Mouse (Mus musculus) stomach, embryonic 14.5 days (tissue): ENCODE results near the gene Spon2. TPM values are rescaled to one million over a fixed set of nuclear protein-coding genes. Genes with fewer than 3 reads are reported as not detected.

Experiments
- ATAC-seq: fragments of 200-750 bp; cut with Nextera tagmentation; 2 replicates; pipeline ENCODE4 v1.8.0; 2017; ENCODE audit warnings: low read depth, moderate TSS enrichment; ENCODE audit not compliant: insufficient number of reproducible peaks, insufficient read depth, low FRiP score
- H3K27ac ChIP-seq: fragments of 300-500 bp; sonication (generic); 2 replicates; pipeline ENCODE4 v1.5.1; 2014; ENCODE audit warnings: mild to moderate bottlenecking, low read length, moderate library complexity, mixed read lengths
- H3K27me3 ChIP-seq: fragments of 300-500 bp; sonication (generic); 2 replicates; pipeline ENCODE4 v1.6.1; 2014; ENCODE audit warnings: low read length, control low read depth, mixed read lengths; ENCODE audit not compliant: control insufficient read depth, insufficient read depth
- H3K36me3 ChIP-seq: fragments of 300-500 bp; sonication (generic); 2 replicates; pipeline ENCODE4 v1.6.1; 2014; ENCODE audit warnings: mild to moderate bottlenecking, control low read depth, low read length, moderate library complexity, mixed read lengths; ENCODE audit not compliant: control insufficient read depth, insufficient read depth
- H3K4me1 ChIP-seq: fragments of 300-500 bp; sonication (generic); 2 replicates; pipeline ENCODE4 v1.6.1; 2014; ENCODE audit warnings: low read length, control low read depth, mixed read lengths; ENCODE audit not compliant: control insufficient read depth, insufficient read depth
- H3K4me2 ChIP-seq: fragments of 300-500 bp; sonication (generic); replicated peaks from 2 replicates; pipeline ENCODE4 v1.6.1; 2014; ENCODE audit warnings: low read depth, low read length, control low read depth
- H3K4me3 ChIP-seq: fragments of 300-500 bp; sonication (generic); 2 replicates; pipeline ENCODE4 v1.5.1; 2014; ENCODE audit warnings: low read depth, low read length, control low read depth
- H3K9ac ChIP-seq: fragments of 300-500 bp; sonication (generic); replicated peaks from 2 replicates; pipeline ENCODE4 v1.6.1; 2014; ENCODE audit warnings: low read depth, mild to moderate bottlenecking, control low read depth, low read length, moderate library complexity, mixed read lengths
- H3K9me3 ChIP-seq: fragments of 300-500 bp; sonication (generic); 2 replicates; pipeline ENCODE4 v1.6.1; 2016; ENCODE audit warnings: low read depth, low read length, control low read depth; ENCODE audit not compliant: control insufficient read depth
- WGBS: fragments of 180-500 bp; shearing (Covaris S2); extraction: QIAGEN DNeasy Blood & Tissue Kit; methylation state at CpG from one replicate; pipeline ENCODE4 v1.1.7; 2014; 5-methylcytosine and 5-hydroxymethylcytosine counted together
- polyA plus RNA-seq: library from polyadenylated mRNA; unstranded; fragments of >200 nt; fragmentation: Nextera tagmentation; extraction: Ambion mirVana; gene quantifications from 2 replicates; pipeline ENCODE4 v1.2.1, GENCODE M21; 2014

The Spon2 gene
- polyA plus RNA-seq, 1 experiment from 2014 or later: 23.6 TPM

DNA sequence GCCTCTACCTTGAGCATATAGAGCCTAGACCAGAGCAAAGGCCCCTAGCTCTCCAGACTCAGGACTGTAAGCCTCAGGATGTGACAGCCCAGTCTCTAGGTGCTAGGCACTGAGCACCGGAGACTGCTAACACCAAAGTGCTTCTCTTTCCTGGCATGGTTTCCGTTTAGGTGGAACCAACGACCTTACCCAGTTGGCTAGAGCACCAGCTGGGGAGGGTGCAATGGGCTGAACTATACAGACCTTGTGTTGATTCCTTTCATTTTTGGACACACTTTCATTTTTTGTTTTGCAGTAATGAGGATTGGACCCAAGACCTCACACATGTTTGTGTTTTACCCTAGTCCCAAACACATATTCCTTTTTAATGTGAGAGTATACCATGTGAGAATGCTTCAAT is 7.7 kb downstream of the Spon2 start:
- WGBS: 80% methylated on average over 3 of the region's 3 CpGs
- H3K36me3 ChIP-seq: no peaks in the 10 kb centered on the region
- no peak overlapping the region for H3K4me3 ChIP-seq
- no peak for ATAC-seq
- H3K9me3 ChIP-seq: no peaks in the 10 kb centered on the region
- H3K4me1 ChIP-seq: no peaks in the 10 kb centered on the region
- H3K27ac ChIP-seq: no peak overlapping the region
- no peaks in the 10 kb centered on the region for H3K27me3 ChIP-seq
- H3K4me2 ChIP-seq: no peak overlapping the region
- H3K9ac ChIP-seq: no peak overlapping the region

DNA sequence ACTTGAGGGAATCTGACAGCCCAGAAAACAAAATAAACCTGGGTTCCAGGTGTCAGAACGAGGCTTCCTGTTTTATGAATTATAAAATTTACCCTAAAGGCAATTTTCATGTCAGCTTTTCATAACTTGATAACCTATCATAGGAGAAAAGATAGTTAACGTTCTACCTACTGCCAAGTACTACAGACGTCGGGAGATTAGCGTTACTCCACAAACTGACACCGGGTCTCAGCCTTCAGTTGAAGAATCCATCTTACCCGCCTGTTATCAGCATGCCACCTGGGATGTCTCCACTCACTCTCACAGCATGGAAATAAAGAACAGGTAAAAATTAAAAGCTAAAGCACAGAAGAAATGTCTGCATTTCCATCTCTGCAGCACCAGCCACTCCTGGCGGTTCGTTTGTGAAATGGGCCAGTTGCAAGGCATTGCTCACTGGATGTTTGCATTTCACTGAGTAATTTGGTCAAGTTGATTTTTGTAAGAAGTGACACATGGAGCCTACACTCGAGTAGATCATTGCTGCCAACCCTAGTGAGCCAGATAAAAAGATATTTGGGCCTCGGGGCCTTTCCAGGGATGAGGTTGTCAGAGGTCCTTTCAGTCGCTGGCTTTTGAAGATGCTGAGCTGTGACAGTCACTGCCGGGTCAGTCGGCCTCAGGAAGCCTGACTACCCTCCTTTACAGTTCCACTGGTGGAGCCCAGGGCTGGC is 9.6 kb downstream of the Spon2 start:
- H3K27me3 ChIP-seq: no peaks in the 10 kb centered on the region

DNA sequence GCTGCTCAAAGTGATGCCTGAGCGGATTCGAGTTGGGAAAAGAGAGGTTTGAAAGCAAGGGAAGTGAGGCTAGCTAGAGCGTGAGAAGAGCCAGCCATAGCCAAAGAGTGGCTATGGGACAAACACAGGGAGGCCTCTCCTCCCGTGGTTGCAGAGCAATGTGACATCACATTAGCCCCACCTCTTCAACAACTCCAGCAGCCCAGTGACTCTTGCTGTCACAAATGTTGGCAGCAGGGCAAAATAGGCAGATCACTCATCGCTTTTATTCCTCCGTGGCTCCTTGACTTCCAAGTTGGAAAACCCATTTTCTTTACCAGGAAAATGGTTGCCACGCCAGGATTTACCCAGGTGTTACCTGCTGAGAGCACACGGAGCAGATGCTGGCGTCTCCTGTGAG is 11.1 kb downstream of the Spon2 start:
- Histone ChIP-seq H3K9me3 (no peaks in the 10 kb centered on the region), H3K27me3 (no peaks in the 10 kb centered on the region), H3K4me2 (no peak overlapping the region), H3K9ac (no peak overlapping the region), H3K4me3 (no peak overlapping the region), H3K4me1 (0 out of 2 replicates have a peak, but pooled peaks cover 2% of the 10 kb centered on the region), H3K27ac (no peak overlapping the region), H3K36me3 (no peaks in the 10 kb centered on the region)
- WGBS: 50% methylated on average over 9 of the region's 9 CpGs
- no peak for ATAC-seq

More for the DNA sequence above, 9.6 kb downstream of the Spon2 start:
- Histone ChIP-seq H3K27ac (no peak overlapping the region), H3K9ac (no peak overlapping the region), H3K4me1 (no peaks in the 10 kb centered on the region), H3K4me3 (no peak overlapping the region), H3K9me3 (no peaks in the 10 kb centered on the region), H3K36me3 (no peaks in the 10 kb centered on the region), H3K4me2 (no peak overlapping the region)
- WGBS: 64% methylated on average over 14 of the region's 14 CpGs
- ATAC-seq: no peak

DNA sequence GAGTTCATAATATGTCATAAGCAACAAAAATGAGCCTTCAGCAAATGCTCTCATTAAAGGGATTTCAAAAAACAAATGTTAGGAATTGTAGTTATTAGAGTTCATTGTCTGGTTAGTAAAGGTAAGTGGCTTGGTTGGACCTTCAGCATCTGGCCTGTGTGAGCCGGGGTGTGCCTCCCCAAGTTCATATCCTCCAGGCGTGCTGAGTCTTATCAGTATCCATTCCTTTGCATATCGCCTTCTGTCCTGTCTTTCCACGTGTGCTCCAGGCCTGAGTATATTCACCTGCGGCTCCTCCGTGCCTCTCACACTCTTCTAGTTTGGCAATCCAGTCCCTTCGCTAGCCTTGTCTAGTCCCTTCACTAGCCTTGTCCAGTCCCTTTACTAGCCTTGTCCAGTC is 11.9 kb downstream of the Spon2 start:
- H3K9ac ChIP-seq: no peak overlapping the region
- WGBS: 75% methylated on average over 7 of the region's 7 CpGs

DNA sequence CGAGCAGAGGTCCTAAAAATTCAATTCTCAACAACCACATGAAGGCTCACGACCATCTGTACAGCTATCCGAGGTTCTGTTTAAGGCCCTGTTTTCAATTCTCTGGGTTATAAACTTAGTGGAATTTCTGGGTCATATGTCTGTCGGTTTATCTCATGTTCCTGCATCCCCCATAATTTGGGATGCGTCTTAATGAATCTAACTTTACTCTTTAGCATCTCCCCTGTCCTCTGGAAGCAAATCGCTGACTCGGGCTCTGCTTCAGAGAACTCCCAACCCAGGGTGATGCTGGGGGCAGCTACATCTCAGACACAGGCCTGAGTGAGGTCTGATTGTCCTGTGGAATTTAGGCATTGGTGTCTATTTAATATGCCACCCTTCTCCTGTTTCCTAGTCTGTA is 14.0 kb downstream of the Spon2 start:
- Histone ChIP-seq H3K36me3 (no peaks in the 10 kb centered on the region), H3K4me3 (no peak overlapping the region), H3K4me2 (no peak overlapping the region), H3K4me1 (0 out of 2 replicates have a peak, but pooled peaks cover 4% of the 10 kb centered on the region), H3K27ac (no peak overlapping the region), H3K27me3 (no peaks in the 10 kb centered on the region), H3K9me3 (no peaks in the 10 kb centered on the region), H3K9ac (no peak overlapping the region)
- no peak for ATAC-seq
- WGBS: 73% methylated on average over 7 of the region's 7 CpGs

More for the DNA sequence above, 11.9 kb downstream of the Spon2 start:
- Histone ChIP-seq H3K27ac (no peak overlapping the region), H3K4me1 (0 out of 2 replicates have a peak, but pooled peaks cover 3% of the 10 kb centered on the region), H3K9me3 (no peaks in the 10 kb centered on the region), H3K27me3 (no peaks in the 10 kb centered on the region), H3K4me3 (no peak overlapping the region), H3K36me3 (no peaks in the 10 kb centered on the region), H3K4me2 (no peak overlapping the region)
- no peak for ATAC-seq

DNA sequence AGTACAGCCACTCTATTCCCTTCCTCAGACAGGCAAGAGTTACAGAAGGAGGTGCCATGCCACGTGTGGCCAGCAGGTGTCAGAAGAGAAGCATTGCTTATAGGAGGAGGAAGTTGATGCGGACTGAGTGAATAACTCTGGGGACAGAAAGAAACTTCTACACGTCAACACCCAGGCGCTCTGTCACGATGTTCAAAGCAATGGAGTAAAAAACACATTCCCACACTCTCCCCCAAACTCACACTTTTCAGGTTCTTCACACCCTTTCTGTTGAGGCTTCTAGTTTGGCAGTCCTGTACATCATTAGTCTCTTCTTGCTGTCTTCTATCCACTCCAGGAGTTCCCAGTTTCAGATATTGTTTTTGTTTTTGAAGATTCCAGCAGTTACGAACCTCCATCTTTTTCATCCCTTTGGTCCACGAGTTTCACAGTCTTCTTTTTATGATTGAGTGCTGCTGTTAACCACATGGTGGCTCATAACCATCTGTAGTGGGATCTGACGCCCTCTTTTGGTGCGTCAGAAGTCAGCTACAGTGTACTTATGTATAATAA is 14.5 kb downstream of the Spon2 start:
- 9% methylated on average over 9 of the region's 9 CpGs for WGBS
- Histone ChIP-seq H3K9me3 (no peaks in the 10 kb centered on the region), H3K27me3 (no peaks in the 10 kb centered on the region), H3K4me3 (no peak overlapping the region), H3K27ac (peak overlapping the region; percentile 44; the same call in 1 of the 2 replicates), H3K9ac (no peak overlapping the region), H3K4me1 (0 out of 2 replicates have a peak, but pooled peaks cover 4% of the 10 kb centered on the region), H3K36me3 (no peaks in the 10 kb centered on the region), H3K4me2 (peak overlapping the region; percentile 39)
- peak; percentile 82; the same call in 1 of the 2 replicates for ATAC-seq

DNA sequence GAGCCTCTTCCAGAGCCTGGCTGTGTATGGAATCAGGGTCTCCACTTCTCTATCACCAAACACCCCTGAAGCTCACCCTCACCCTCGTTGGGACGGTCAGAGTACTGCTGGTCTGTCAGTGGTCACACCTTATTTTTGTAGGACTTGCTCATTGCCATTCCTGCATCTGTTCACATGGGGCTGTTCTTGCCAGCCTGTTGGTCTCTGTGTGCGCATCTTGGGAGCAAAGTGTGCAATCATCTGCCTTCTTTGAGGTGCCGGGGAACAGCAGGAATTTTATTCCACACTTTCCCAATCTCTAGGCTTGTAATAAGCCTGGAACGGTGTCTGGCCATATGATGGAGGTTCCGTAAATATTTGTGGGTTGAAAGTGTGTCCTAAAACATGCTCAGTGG is 15.1 kb downstream of the Spon2 start:
- H3K4me3 ChIP-seq: no peak overlapping the region
- H3K36me3 ChIP-seq: no peaks in the 10 kb centered on the region
- 0 out of 2 replicates have a peak, but pooled peaks cover 4% of the 10 kb centered on the region for H3K4me1 ChIP-seq
- no peak overlapping the region for H3K4me2 ChIP-seq
- ATAC-seq: no peak
- no peak overlapping the region for H3K27ac ChIP-seq
- H3K9me3 ChIP-seq: no peaks in the 10 kb centered on the region
- H3K27me3 ChIP-seq: no peaks in the 10 kb centered on the region
- 78% methylated on average over 6 of the region's 6 CpGs for WGBS
- H3K9ac ChIP-seq: no peak overlapping the region

DNA sequence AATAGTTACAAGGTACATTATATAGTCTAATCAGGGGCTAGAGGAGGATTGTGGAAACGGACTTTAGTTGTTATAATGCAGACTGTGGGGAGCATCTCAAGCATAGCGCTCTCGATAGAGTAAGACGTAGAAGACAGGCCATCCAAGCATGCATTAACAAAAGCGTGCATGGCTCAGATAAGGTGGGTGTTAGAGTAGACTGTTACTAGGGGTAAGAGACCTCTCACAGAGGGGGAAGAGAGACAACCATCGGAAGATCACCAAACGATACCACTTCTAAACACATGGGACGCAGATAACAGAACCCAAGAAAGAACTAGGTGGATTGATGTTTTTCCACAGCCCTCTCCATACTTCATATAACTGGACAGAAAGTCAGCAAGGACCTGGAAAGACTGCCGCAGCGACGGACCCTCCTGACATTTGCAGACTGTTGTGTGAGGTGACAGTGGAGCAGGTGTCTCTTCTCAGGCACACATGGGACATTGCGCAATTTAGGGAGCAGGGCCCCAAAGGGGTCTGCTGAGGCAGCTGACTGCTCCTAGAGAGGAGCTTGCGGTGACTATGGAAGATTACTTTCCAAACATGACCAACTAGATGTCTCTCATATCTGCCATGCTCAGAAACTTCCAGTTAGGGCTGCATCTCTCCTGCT is 15.6 kb downstream of the Spon2 start:
- 0 out of 2 replicates have a peak, but pooled peaks cover 4% of the 10 kb centered on the region for H3K4me1 ChIP-seq
- no peaks in the 10 kb centered on the region for H3K36me3 ChIP-seq
- no peaks in the 10 kb centered on the region for H3K27me3 ChIP-seq
- 69% methylated on average over 13 of the region's 13 CpGs for WGBS
- H3K4me3 ChIP-seq: no peak overlapping the region
- no peaks in the 10 kb centered on the region for H3K9me3 ChIP-seq
- H3K9ac ChIP-seq: no peak overlapping the region
- ATAC-seq: no peak
- H3K4me2 ChIP-seq: no peak overlapping the region
- H3K27ac ChIP-seq: no peak overlapping the region
